Mouse (Mus musculus): ENCODE data around the gene Ctsa.

Gene Ctsa

DNA sequence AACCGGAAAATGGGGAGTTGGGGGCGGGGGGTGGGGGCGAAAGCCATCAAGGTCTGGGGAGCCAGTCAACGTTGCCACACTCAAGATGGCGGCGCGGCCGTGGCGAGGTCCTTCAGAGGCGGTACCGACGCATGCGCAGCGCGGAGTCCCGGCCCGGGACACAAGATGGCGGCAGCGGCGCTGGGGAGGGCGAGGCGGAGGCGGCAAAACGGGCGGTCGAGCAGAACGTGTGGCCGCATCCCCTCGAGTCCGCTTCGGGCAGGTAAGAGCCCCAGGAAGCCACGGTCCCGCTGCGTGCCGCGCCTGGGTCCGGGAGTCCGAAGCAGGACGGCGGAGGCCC is 46.5 kb downstream of the Ctsa start, which contains the start of gene Pcif1:
Gene Pcif1 (plus strand): TSS at position 77 of the 340 bp plus-strand sequence.
- DNase-seq (ENCODE audit: low spot score), result peak; percentile 91

DNA sequence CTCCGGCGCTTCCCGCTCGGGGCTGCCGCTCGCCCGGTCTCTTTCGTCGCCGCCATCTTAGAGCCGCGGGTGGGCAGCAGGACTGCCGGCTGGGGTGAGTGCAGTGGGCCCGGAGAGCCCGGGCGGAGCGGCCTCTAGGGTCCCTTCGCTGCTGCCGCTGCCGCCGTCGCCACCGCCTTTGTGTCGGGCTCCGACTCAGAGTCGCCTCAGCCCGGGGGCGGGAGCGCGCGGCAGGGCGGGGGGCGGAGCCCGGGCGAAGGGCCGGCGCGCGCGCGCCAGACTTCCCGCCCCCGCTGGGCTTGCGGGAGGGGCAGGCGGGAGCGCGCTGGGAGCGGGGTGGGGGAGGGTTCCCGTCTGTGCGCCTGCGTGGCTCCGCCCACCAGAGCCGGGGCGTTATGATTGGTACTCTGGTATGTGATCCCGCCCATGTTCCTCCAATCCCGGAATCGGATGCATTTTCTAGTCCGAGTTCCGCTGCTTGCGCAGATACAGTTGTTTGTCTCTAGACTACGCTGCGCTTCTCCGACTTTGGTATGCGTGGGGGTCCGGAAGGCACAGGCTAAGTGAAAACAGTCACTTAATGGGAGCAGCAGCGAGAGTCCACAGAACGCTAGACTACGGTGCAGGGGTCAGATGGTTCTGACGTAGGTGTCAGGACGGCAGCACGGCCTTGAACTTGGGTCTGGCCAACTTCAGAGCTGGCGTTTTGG is 47.0 kb downstream of the Ctsa start:
- DNase-seq (ENCODE audit: low spot score), result peak; percentile 94

DNA sequence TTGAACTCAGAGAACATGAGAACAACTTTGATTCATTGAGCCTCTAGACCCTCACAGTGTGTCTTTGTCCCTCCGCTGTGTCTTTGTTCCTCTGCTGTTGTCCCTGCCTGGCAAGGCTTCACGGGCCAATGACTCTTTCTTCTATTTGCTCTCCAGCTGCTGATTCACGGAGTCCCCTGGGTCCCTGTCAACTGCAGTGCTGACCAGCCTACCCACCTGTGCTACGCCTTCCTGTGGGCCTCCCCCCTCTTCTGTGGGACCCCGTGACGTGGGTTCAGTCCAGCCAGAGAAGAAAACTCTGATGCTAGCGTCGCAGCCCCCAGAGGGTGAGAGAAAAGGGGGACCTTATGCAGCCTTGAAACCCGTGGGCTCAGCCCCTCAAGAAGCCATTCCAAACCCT is 49.9 kb downstream of the Ctsa start:
- DNase-seq (ENCODE audit: low spot score), result no peak

DNA sequence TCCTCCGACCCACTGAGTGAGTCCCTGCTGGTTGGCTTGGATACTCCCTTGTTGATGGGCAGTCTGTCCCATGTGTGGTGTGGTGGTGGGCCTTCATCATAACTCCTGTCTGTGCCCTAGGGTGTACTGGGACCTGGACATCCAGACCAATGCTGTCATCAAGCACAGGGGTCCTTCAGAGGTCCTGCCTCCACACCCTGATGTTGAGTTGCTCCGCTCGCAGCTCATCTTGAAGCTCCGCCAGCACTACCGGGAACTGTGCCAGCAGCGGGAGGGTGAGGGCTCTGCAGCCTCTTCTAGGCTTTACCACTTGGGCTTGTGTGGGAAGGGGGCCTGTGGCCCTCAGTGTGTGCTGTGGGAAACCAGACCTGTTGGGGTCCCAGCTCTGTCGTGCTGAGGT is 53.1 kb downstream of the Ctsa start:
- DNase-seq (ENCODE audit: low spot score), result no peak

DNA sequence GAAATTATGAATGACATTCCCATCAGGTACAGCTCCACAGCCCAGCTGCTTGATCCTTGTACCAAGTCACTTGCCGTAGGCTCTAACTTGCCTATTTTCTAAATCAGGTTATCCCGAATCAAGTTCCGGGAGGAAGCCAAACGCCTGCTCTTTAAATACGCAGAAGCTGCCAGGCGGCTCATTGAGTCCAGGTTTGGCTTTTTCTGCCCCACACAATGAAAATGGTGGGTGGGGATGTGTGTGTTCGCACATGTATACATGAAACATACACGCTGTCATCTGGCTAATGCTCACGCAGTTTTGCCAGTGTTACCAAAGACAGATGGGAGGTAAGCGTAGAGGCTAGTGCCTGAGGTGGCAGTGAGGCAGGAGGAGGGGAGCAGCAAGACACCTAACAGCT is 53.9 kb downstream of the Ctsa start:
- no peak for DNase-seq (ENCODE audit: low spot score)

DNA sequence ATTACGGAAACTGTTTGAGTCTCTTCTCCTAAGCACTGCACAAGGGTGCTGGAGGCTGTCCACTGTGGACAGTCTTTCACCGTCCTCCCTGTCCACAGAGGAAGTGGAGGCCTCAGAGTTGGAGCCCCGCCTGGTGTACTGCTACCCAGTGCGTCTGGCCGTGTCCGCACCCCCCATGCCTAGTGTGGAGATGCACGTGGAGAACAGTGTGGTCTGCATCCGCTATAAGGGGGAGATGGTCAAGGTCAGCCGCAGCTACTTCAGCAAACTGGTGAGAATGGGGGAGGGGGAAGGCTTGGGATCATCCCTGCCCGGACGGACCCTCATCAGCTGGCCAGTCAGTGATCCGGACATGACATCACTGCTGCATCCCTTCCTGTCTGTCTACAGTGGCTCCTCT is 56.3 kb downstream of the Ctsa start:
- DNase-seq (ENCODE audit: low spot score), result no peak

DNA sequence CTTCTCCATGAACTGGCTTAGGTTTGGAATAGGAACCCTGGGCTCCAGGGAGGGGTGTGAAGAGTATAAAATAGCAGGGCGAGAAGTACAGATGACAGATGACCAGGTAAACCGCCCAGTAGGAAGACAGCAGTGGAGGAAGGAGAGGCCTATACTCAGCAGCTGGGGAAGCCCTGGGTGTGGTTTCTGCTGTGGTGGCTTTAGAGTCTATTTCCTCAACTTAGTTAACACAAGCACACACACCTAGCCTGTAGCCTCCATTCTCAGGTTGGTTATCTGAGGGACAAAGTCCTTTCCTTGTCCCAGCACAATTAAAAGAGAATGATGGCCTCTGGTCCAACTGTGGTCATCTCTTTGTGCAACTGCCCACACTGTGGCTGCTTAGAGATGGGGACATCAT is 57.3 kb downstream of the Ctsa start:
- no peak for DNase-seq (ENCODE audit: low spot score)

Measured in spleen, adult 12 weeks (tissue).